Mouse (Mus musculus) common myeloid progenitor, adult 5-6 weeks (primary cell): ENCODE measurements around the gene Akr1b7. TPM values are rescaled to one million over a fixed set of nuclear protein-coding genes. Genes with fewer than 3 reads are reported as not detected.
A peak's percentile ranks its signal among the peaks of the same experiment; 100 is the strongest.
"Not testable (repeated sequence)": the region's sequence is repeated elsewhere in the genome, so short reads cannot be mapped to it uniquely, and the experiment has no call there.

Source experiments
- ATAC-seq: replicated peaks from 2 replicates; pipeline ENCODE4 v1.8.0; 2016; ENCODE audit warnings: low read depth, mild to moderate bottlenecking, moderate TSS enrichment, inconsistent platforms; ENCODE audit not compliant: poor library complexity, severe bottlenecking
- total RNA-seq: library from RNA; stranded (forward); fragments of 200-1000, 187-1606 nt; gene quantifications from 2 replicates; pipeline ENCODE4 v1.2.3, GENCODE M21; 2017

Akr1b7 gene
- total RNA-seq, result not detected in 2 replicates

- ATAC-seq, result peak; percentile 78
Observed at GRCm38 (mm10) chr6:34412023-34412422, at the start of gene Akr1b7. Gene Akr1b7, plus strand, starts transcription at chr6:34412334.

GRCm38 (mm10) chr6:34364217-34365136 lies 47.7 kb upstream of the Akr1b7 start:
- no peak for ATAC-seq

GRCm38 (mm10) chr6:34367998-34368397 lies 44.1 kb upstream of the Akr1b7 start:
- ATAC-seq, result peak; percentile 73

- ATAC-seq, result no peak
Observed at GRCm38 (mm10) chr6:34370081-34370480, 42.1 kb upstream of the Akr1b7 start.

DNA sequence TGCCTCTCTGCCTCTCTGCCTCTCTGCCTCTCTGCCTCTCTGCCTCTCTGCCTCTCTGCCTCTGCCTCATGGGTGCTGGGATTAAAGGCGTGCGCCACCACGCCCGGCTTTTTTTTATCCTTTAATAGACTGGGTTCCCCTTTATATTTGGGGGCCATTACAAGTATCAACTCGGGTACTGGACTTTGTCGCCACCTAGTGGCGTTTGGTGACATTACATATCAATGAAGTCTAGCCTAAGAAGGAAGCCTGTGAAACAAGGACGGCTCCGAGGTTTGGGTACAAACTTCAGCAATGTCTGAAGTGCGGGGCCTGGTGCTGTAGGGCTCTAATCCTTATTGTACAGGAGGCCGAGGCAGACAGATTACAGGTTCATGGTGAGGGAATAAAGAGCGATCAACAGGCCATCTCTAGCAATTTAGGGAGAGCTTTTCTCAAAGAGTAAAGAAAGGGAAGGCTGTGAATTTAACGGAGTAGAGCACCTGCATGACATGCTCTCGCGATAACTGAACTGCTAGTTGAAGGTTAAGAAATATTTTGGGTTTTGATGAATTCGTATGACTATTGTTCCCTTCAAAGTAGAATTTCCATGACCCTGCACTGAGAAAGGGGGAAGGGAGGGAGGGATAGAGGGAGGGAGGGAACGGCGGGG lies 40.3 kb upstream of the Akr1b7 start:
- ATAC-seq, result peak; percentile 98

DNA sequence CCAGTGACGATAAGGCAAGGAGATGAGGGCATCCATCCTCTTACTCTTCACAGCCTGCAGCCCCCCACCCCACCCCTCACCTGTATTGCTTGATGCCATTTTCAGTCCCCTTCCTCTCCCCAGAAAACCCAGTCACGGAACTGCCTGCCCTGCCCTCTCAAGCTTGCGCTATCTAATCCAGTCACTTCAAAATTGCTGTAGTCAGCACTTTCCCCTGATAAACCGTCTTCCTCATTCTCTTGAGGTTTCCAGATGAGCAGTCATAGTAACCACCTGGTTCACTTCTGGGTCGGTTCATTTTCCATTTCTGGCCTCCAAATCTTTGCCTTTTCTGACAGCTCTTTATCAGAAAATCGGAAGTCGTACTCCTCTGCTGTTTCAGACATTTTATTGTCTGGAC lies 38.3 kb upstream of the Akr1b7 start:
- no peak for ATAC-seq

DNA sequence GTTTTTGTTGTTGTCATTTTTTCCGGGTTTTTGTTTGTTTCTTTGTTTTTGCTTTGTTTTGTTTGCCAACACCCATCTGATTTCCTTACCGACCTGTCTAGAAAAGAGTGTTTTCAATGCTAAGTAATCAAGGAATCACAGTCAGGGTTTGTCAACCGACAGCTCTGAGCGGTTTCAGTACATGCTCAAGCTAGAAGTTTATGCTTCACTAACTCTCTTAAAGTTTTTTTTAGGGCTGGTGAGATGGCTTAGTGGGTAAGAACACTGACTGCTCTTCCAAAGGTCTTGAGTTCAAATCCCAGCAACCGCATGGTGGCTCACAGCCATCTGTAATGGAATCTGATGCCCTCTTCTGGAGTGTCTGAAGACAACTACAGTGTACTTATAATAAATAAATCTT lies 36.2 kb upstream of the Akr1b7 start:
- not testable (repeated sequence) for ATAC-seq

GRCm38 (mm10) chr6:34383401-34383800 lies 28.7 kb upstream of the Akr1b7 start:
- no peak for ATAC-seq

DNA sequence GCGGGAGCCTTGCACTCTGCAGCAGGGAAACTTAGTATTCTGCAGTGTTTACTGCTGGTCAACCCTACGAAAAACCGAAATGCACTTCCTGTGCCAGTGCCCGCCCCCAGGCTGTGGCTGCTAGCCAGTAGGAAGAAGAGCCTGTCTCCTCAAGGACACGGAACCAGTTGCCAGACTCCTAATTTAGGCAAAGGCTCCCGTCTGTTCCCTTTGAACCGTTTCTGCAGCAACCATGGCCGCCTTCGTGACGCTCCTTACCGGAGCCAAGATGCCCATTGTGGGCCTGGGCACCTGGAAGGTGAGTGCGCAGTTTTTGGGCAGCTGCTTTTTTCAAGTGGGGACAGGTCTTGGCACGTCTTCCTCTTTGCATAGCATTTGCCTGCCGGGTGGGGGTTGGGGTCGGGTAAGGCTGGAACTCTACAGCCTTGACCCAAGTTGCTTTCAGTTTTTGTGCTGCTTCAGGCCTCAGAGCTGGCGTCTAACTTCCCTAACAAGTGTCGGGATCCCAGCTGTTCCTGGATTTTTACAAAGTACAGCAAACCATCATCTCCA lies 27.9 kb upstream of the Akr1b7 start, which contains the start of gene Akr1b10:
Akr1b10 (plus strand) TSS at position 109 of the 552 bp plus-strand sequence.
- ATAC-seq, result peak; percentile 97

DNA sequence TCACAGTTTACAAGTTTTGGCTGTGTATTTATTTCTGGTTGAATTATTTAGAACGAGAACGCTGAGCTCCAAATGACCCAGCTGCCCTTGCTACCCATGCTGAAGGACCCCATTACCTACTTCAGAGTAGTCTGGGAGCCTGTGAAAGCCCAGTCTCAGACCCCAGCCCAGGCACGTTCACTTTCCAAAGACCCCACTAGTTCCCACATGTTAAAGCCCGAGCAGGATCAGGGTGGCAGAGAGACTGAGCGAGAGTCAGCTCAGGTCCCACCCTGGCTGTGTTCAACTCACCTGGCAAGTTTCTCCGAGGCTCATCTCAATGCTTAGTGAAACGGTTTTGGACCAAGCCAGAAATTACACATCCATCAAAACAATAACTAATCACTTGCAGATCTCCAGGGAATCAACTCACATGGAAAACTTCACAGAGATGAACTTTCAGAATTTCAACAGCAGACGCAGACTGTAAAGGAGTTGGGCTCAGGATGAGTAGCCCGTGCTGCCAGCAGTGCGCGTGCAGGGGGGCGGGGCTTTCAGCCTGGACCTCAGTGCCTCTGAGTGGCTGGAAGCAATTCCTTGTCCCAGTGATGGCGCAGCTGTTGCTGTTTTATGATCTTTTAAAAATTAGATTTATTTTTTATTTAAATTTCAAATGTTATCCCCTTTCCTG lies 27.3 kb upstream of the Akr1b7 start:
- ATAC-seq, result peak; percentile 74

DNA sequence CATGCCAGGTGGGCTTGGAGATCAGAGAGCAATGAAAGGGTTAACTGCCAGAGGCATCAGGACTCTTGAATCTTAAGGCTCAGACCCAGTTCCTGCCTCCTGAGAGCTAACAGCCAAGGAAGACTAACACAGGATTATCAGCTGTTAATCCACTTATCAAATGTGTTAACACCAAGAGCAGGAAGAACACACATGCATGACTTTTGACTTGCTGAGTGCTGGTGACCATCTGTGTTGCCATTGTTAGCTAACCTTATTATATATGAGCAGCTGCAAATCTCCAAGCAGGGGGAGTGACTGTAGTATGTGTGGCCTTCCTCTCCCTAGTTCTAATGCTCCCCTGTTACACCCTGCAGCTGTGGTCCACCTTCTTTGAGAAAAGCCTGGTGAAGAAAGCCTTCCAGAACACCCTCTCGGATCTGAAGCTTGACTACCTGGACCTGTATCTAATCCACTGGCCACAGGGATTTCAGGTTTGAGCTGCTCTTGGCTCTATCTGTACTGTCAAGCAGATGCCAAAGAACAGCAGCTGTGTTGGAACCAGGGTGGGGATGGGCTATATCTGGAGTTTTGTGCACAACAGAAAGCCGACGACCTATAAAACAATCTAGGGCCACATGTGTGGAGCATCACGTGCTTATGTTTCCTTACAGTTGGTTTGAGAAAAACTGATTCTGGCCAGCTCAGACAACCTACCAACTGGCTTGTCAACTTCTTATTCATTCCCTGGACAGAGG lies 23.5 kb upstream of the Akr1b7 start:
- no peak for ATAC-seq

GRCm38 (mm10) chr6:34395897-34396296 lies 16.2 kb upstream of the Akr1b7 start:
- no peak for ATAC-seq

DNA sequence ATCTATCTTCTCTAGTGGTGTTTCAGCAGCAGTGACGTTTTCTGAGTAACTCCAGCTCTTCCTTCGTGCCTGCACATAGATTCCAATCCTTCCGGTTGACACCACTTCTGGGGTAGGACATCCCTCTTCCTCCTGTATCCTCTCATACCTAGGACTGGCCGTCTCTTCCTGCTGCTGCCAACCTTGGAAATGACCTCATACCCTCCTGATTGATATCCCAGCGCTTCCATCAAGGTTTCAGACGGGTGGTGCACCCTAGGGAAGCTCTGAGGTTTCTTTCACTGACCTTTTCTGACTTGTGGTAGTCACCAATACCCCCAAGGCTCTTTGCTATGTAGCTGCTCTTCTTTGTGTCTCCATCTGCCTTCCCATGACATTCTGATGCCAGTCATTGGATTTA lies 13.7 kb upstream of the Akr1b7 start:
- ATAC-seq, result no peak

- ATAC-seq, result no peak
Observed at GRCm38 (mm10) chr6:34399606-34400220, 12.4 kb upstream of the Akr1b7 start.

DNA sequence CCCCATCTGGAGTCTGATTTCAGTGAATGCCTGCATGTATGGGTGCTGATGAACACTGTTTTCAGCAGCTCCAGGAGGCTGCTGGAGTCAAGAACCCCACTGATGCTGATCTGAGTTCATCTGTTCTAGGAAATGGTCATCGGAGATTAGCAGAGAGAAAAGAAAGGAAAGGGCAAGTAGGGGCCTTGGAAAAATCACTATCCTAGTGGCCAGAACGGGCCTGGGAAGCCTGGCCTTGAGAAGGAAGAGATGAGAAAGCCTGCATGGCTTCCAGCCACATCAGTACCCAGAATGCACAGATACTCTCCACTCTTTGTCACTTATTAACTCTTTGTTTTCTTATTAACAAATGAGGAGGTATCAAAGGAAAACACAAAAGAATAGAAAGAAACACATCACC lies 11.4 kb upstream of the Akr1b7 start:
- no peak for ATAC-seq

DNA sequence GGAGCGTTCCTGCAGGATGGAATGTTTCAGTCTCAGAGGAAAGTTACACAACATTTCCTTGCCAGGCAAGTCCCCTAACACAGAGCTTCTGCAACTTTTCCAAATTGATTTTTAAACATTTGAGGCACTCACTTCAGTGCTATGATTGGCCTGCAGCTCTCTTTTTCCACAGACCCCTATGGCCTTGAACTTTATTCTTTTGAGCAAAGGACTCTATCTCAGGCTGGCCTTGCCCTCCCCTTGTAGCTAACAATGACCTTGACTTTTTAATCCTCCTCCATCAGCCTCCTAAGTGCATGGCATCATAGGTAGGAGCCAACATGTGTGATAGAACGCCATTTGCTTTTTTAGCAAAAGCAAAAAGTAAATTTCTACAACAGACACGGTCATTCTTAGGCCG lies 5.4 kb upstream of the Akr1b7 start:
- ATAC-seq, result no peak

DNA sequence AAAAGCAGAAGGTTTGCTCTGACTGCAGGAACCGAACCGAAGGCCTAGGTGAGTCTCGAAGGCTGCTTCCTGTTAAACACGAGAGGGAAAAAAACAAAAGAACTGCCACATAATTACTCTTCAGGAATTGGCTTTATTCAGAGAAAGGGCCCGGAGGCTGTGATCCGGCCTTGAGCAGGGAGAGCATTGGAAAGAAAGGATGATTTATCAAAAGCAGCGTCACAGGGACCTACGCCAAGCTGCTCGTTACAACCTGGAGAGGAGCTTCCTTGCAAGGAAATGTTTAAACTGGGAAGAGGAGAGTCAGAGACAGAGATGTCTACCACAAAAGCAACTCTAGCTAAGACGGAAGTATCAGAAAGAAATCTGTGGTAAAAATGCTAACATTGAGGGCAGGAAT lies 4.7 kb upstream of the Akr1b7 start:
- ATAC-seq, result no peak

GRCm38 (mm10) chr6:34412688-34413087 lies 554 bp downstream of the Akr1b7 start:
- no peak for ATAC-seq

DNA sequence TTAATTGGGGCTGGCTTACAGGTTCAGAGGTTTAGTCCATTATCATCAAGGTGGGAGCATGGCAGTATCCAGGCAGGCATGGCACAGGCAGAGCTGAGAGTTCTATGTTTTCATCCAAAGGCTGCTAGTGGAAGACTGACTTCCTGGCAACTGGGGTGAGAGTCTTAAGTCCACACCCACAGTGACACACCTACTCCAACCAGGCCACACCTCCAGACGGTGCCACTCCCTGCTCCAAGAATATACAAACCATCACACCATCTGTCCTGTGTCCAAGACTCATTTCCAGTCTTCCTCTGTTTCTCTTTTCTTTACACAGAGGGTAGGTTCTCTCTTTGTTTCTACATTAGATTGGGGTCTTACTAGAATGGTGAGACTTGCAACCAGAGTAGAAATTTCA lies 1.3 kb downstream of the Akr1b7 start:
- not testable (repeated sequence) for ATAC-seq
